Comparison of ENCODE assay signal across 21 mouse cellular contexts in the genomic region with DNA sequence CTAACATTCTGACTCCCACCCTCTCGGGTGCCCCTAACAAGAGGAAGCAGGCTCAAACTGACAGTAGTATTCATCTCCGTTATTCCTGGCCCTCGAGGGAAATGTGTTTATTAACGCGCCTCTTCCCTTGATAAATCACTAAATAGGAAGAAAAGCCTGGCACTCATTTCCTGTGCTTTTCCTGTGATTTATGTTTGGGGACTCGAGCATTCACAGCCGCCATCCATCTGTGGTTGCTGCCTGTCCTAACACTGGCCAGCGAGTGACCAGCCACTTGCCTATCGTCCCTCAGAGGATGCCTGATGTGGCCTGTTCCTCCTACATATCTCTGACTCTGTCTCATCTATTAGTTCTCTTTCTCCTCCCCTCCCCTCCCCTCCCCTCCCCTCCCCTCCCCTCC.
DNase-seq lines count a peak whose midpoint lies in the region; ATAC-seq and TF ChIP-seq lines count a peak whose summit lies in the region.
"Had no signal": no experiment of that assay in that cellular context is flagged by ENCODE, and none has a peak within 500 bp of the region (broad histone marks: within the 10 kb centered on the region; RNA-seq: fewer than 3 reads in every experiment).

No protein-coding gene starts in this region.

- no peak for TF ChIP-seq CTCF in kidney, adult 2 months (conservative IDR thresholded peaks at IDR 0.05; ENCODE audit: insufficient read depth, insufficient read length, low read depth, low read length)

- WGBS in kidney, adult 2 months, result 25% methylated on average over 9 of the region's 9 CpGs
- whole genome bisulfite sequencing in neural tube, embryonic 11.5 days, result 53% methylated on average over 9 of the region's 9 CpGs

- peak; percentile 17 for DNase-seq in kidney, adult 2 months
- DNase-seq in kidney, adult 8-10 months, result no peak
- peak; percentile 35 for DNase-seq in neural tube, embryonic 11.5 days (ENCODE audit: low spot score)
- DNase-seq in neural tube, embryonic 10.5 days (ENCODE audit: extremely low spot score, low spot score), result no peak
- DNase-seq in kidney, postnatal 10 days, result peak; percentile 68
- DNase-seq in liver, result no peak
- no peak for DNase-seq in right cerebral cortex, adult 18-20 months
- DNase-seq: adrenal gland, postnatal 25 days; cerebellum, adult 8-10 months; cerebellum, postnatal 36 days; gastrocnemius, postnatal 10 days; heart, postnatal 4 days; layer of hippocampus, adult 9-11 months; right cerebral cortex, postnatal 25 days; thymus, postnatal 14 days had no signal

- H3K36me3 ChIP-seq in kidney, adult 2 months (ENCODE audit: control insufficient read depth, insufficient read depth, low read length), result no peaks in the 10 kb centered on the region
- peaks cover 2% of the 10 kb centered on the region; the same call in 1 of the 2 replicates for H3K36me3 ChIP-seq in neural tube, embryonic 11.5 days (ENCODE audit: control insufficient read depth, insufficient read depth, low read length)

- no peak overlapping the region for H3K4me2 ChIP-seq in neural tube, embryonic 11.5 days (ENCODE audit: low read depth)
- H3K4me2 ChIP-seq: midbrain, embryonic 11.5 days had no signal

- no peak for ATAC-seq in neural tube, embryonic 11.5 days (ENCODE audit: insufficient read depth, low FRiP score, low TSS enrichment)
- ATAC-seq: forebrain, embryonic 16.5 days; lung, postnatal 0 days had no signal

- H3K27me3 ChIP-seq in kidney, adult 2 months (replicated peaks; ENCODE audit: control insufficient read depth, insufficient read depth, low read length), result no peaks in the 10 kb centered on the region
- H3K27me3 ChIP-seq in neural tube, embryonic 11.5 days (ENCODE audit: control insufficient read depth, insufficient read depth, low read length), result no peaks in the 10 kb centered on the region

- no peaks in the 10 kb centered on the region for H3K9me3 ChIP-seq in neural tube, embryonic 11.5 days (ENCODE audit: control insufficient read depth, low read length)
- H3K9me3 ChIP-seq: forebrain, embryonic 10.5 days; heart, embryonic 10.5 days had no signal

- H3K27ac ChIP-seq in kidney, adult 2 months (ENCODE audit: insufficient read depth, low read depth, low read length), result no peak overlapping the region
- no peak overlapping the region for H3K27ac ChIP-seq in neural tube, embryonic 11.5 days (ENCODE audit: low read depth, low read length)
- H3K27ac ChIP-seq: forebrain, embryonic 10.5 days; heart, embryonic 10.5 days; liver, embryonic 14.5 days had no signal

- H3K4me3 ChIP-seq in kidney, adult 2 months (ENCODE audit: insufficient read depth, low read depth, low read length), result no peak overlapping the region
- H3K4me3 ChIP-seq in neural tube, embryonic 11.5 days (ENCODE audit: low read depth, low read length), result no peak overlapping the region
- H3K4me3 ChIP-seq: forebrain, embryonic 10.5 days; heart, embryonic 10.5 days had no signal

- no peak for TF ChIP-seq POLR2A in kidney, adult 2 months (IDR thresholded peaks at IDR 0.05; ENCODE audit: low read depth, low read length)

- H3K4me1 ChIP-seq in kidney, adult 2 months (ENCODE audit: control insufficient read depth, insufficient read depth, low read length), result no peaks in the 10 kb centered on the region
- H3K4me1 ChIP-seq in neural tube, embryonic 11.5 days (ENCODE audit: control insufficient read depth, insufficient read depth, low read length), result no peaks in the 10 kb centered on the region
- H3K4me1 ChIP-seq: forebrain, embryonic 10.5 days; heart, embryonic 10.5 days had no signal

- no peak overlapping the region for H3K9ac ChIP-seq in neural tube, embryonic 11.5 days (ENCODE audit: low read length)
- H3K9ac ChIP-seq: liver, embryonic 14.5 days had no signal

Comparison
In these comparisons a context has a peak if more than half of its experiments do, and no peak if none do; other contexts are left out.
1. DNase-seq: peak in kidney, adult 2 months (single experiment), neural tube, embryonic 11.5 days (single experiment) and kidney, postnatal 10 days (single experiment); none in kidney, adult 8-10 months (0 of 2), neural tube, embryonic 10.5 days (single experiment), liver (single experiment) and right cerebral cortex, adult 18-20 months (single experiment).